Mouse (Mus musculus) layer of hippocampus, adult 18-20 months (tissue): ENCODE data around the gene H2-T24. TPM values are rescaled to one million over a fixed set of nuclear protein-coding genes. Genes with fewer than 3 reads are reported as not detected.

Source experiments
- DNase-seq, 2 experiments: peaks; one replicate each; pipeline ENCODE4 v3.0.0; 2022; ENCODE audit warnings: low spot score in 2 of 2
- microRNA-seq, 2 experiments: library from miRNA; unstranded; fragments of <30 nt; microRNA quantifications; one replicate each; pipeline ENCODE4 v1.2.0; 2021
- total RNA-seq, 2 experiments: library from RNA; stranded (reverse); gene quantifications; 2 replicates each; pipeline ENCODE4 v1.2.3; 2021

H2-T24 gene
- total RNA-seq, 2 experiments from 2014 or later = 1.1 to 1.2 TPM

- DNase-seq = peak; percentile 46 to 86
Observed at GRCm38 (mm10) chr17:35993675-35994074, 26.7 kb downstream of the H2-T24 start.

- no peak for DNase-seq
Observed at GRCm38 (mm10) chr17:35991781-35992180, 28.6 kb downstream of the H2-T24 start.

- no peak for DNase-seq
Observed at GRCm38 (mm10) chr17:35981776-35982175, 38.6 kb downstream of the H2-T24 start.

- DNase-seq = peak in 1 of 2 experiments; percentile 47
Observed at GRCm38 (mm10) chr17:35980363-35980754, 40.0 kb downstream of the H2-T24 start.

GRCm38 (mm10) chr17:35979401-35980362 is 40.7 kb downstream of the H2-T24 start, which contains the start of the genes Gnl1 and Prr3:
TSS of gene Gnl1 (plus strand) at chr17:35979851.
TSS of gene Prr3 (minus strand) at chr17:35980236.
- DNase-seq = peak; percentile 88 to 94

- DNase-seq = peak; percentile 88 to 93
Observed at GRCm38 (mm10) chr17:35978811-35979400, 41.5 kb downstream of the H2-T24 start.

GRCm38 (mm10) chr17:35972131-35972530 is 48.2 kb downstream of the H2-T24 start:
- DNase-seq = no peak

- DNase-seq = peak; percentile 97 to 98
Observed at GRCm38 (mm10) chr17:35969418-35970389, 50.7 kb downstream of the H2-T24 start, which contains the start of gene Abcf1. TSS of gene Abcf1 (minus strand) at chr17:35969761.

GRCm38 (mm10) chr17:35967621-35968020 is 52.7 kb downstream of the H2-T24 start:
- DNase-seq = no peak

- no peak for DNase-seq
Observed at GRCm38 (mm10) chr17:35963279-35963678, 57.1 kb downstream of the H2-T24 start.

GRCm38 (mm10) chr17:35958533-35959223 is 61.7 kb downstream of the H2-T24 start:
- no peak for DNase-seq

Small RNA genes within 50 kb of the gene (microRNA-seq; reads per million reads assigned to microRNA genes)
- 228 to 241 reads per million in 2 experiments for gene Mir877

Other genes with a start within 250 kb of the H2-T24 start
- gene Ier3, start 198.9 kb downstream of the H2-T24 start, total RNA-seq = 1 to 10 TPM; 5.2 to 6.0 TPM
- gene Flot1, start 197.3 kb downstream of the H2-T24 start, total RNA-seq = 100 to 1,000 TPM; 122 to 131 TPM
- gene Tubb5, start 182.3 kb downstream of the H2-T24 start, total RNA-seq = 100 to 1,000 TPM; 326 to 341 TPM
- gene Mdc1, start 179.0 kb downstream of the H2-T24 start, total RNA-seq = 10 to 100 TPM; 17.2 to 18.5 TPM
- 1 to 10 TPM; 1.6 to 1.9 TPM for gene Nrm, start 159.2 kb downstream of the H2-T24 start, total RNA-seq
- gene Ppp1r18, start 155.0 kb downstream of the H2-T24 start, total RNA-seq = 1 to 10 TPM; 7.1 to 7.6 TPM
- 10 to 100 TPM; 25.0 to 30.2 TPM for gene Dhx16, start 140.7 kb downstream of the H2-T24 start, total RNA-seq
- gene 2310061I04Rik, start 123.1 kb downstream of the H2-T24 start, total RNA-seq = 10 to 100 TPM; 52.9 to 56.7 TPM
- 10 to 100 TPM; 51.0 to 59.0 TPM for gene Atat1, start 110.5 kb downstream of the H2-T24 start, total RNA-seq
- gene Mrps18b, start 104.2 kb downstream of the H2-T24 start, total RNA-seq = 10 to 100 TPM; 37.8 to 44.3 TPM
- gene Ppp1r10, start 104.1 kb downstream of the H2-T24 start, total RNA-seq = 10 to 100 TPM; 66.5 to 72.5 TPM
- 10 to 100 TPM; 65.0 to 73.2 TPM for gene Abcf1, start 50.8 kb downstream of the H2-T24 start, total RNA-seq
- 100 to 1,000 TPM; 147 to 150 TPM for gene Gnl1, start 40.7 kb downstream of the H2-T24 start, total RNA-seq
- 10 to 100 TPM; 39.8 to 41.6 TPM for gene Prr3, start 40.3 kb downstream of the H2-T24 start, total RNA-seq
- gene H2-T23, start 12.3 kb upstream of the H2-T24 start, total RNA-seq = 1 to 10 TPM; 5.4 to 5.9 TPM
- 10 to 100 TPM; 13.9 to 15.2 TPM for gene H2-T22, start 22.2 kb upstream of the H2-T24 start, total RNA-seq
- not detected for gene Gm6034, start 22.4 kb upstream of the H2-T24 start, total RNA-seq
- 1 to 10 TPM in 1 of 2 experiments, under 1 TPM in 1; 0.89 to 1.6 TPM for gene Gm11127, start 37.8 kb upstream of the H2-T24 start, total RNA-seq
- not detected for gene Gm19684, start 101.1 kb upstream of the H2-T24 start, total RNA-seq
- not detected for gene Gm7030, start 108.9 kb upstream of the H2-T24 start, total RNA-seq
- not detected for gene Gm8909, start 148.0 kb upstream of the H2-T24 start, total RNA-seq
- gene H2-T3, start 169.7 kb upstream of the H2-T24 start, total RNA-seq = not detected
- 10 to 100 TPM; 43.8 to 45.2 TPM for gene Rpp21, start 237.5 kb upstream of the H2-T24 start, total RNA-seq